Mouse (Mus musculus): ENCODE results near the gene Man1b1. TPM values are rescaled to one million over a fixed set of nuclear protein-coding genes. Genes with fewer than 3 reads are reported as not detected.

The Man1b1 gene
- polyA plus RNA-seq, 1 experiment from 2014 or later: 62.9 TPM

DNA sequence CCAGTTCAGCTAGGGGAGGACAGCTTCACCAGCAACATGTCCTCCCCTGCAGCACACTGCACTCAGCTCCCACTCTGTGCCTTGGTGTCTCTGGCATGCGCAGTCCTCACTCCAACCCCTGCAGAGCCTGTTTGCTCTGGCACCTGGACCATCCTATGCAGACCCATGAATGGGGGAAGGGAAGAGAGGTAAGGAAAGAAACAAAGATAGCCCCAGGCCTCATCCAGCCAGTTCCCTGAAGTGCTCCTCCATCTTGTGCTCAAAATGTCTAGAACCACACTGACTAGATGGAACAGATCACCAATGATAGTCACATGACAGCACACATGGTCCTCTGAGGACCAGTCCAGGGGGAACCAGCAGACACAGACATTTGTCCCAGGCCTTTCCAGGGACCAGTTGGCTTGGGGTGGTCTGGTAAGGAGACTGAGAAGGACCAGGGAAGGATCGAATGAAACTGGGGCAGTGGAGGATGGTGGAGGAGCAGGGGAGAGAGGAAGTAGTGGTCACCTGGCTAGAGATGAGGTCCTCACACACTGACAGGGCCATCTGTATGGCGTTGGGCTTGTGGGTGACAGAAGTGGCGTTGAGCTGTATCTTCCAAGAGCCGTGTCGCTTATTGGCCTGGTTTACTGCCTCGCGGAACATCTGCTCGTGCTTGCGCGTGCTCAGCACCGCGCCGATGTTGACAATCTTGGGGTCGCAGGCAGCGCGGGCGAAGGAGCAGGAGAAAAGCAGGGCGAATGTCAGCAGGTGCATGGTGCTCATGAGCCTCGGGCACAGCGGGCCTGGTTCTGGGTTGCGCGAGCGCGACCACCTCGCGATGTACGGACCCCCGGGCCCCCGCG lies 13.8 kb upstream of the Man1b1 start:
- H3K4me3 ChIP-seq (ENCODE audit: low read depth, low read length): peak overlapping the region; percentile 34
- ATAC-seq (replicated peaks; ENCODE audit: low FRiP score): no peak
- 7% methylated on average over 31 of the region's 31 CpGs for WGBS

DNA sequence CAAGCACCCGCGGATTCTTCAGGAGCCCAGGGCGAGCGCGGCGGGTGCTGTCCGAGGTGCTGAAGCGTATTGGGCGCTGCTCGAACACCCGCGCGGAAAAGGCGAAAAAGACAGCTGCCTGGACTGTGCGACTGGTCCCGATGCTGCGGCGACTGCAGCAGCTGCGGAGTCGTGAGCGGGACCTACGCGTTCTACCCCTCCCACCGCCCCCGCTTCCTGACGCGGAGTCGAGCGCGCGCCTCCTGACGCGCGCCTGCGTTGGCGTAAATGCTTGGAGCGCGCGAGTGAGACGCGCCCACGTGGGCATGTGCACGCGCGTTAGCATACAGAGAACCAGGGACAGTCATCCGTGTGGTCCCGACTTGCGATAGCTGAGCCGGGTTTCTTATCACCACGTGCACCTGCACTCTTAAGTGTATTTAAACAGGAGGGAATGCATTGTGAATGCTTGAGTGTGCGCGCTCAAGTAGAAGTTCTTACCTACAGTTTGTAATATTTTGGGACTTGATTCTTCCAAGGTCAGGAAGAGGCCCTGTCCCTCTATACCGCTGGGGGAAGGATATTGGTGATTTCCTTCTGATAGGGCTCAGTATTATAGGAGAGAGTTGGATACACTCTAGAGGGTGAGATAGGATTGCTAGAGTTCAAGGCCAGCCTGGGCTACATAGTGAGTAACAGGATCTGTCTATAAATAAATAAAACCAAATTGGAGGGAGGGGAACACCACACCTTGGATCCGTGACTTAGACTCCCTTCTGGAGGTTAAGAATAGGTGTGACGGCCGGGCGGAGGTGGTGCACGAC lies 13.0 kb upstream of the Man1b1 start, which contains the start of gene Grin1:
Gene Grin1 (minus strand): TSS at position 217 of the 803 bp plus-strand sequence.
- Histone ChIP-seq H3K27ac (ENCODE audit: low read depth, low read length) (no peak within 1 kb of the TSS), H3K4me2 (peak within 1 kb of the TSS; percentile 58), H3K4me1 (replicated peaks; ENCODE audit: control insufficient read depth, insufficient read depth, low read length) (no peaks in the 10 kb centered on the region), H3K9ac (ENCODE audit: low read depth, low read length) (no peak within 1 kb of the TSS), H3K27me3 (replicated peaks; ENCODE audit: control insufficient read depth, insufficient read depth, low read length) (peaks cover 58% of the 10 kb centered on the region), H3K36me3 (ENCODE audit: control insufficient read depth, insufficient read depth, low read length) (no peaks in the 10 kb centered on the region), H3K4me3 (ENCODE audit: low read depth, low read length) (peak within 1 kb of the TSS; percentile 34), H3K9me3 (ENCODE audit: control insufficient read depth, low read length) (no peaks in the 10 kb centered on the region)
- peak; percentile 80 for DNase-seq (ENCODE audit: low spot score)
- 10% methylated on average over 58 of the region's 58 CpGs for WGBS
- peak; percentile 47 for ATAC-seq (replicated peaks; ENCODE audit: low FRiP score)

More for the DNA sequence above, 13.8 kb upstream of the Man1b1 start:
- DNase-seq (ENCODE audit: low spot score): no peak
- Histone ChIP-seq H3K9ac (ENCODE audit: low read depth, low read length) (no peak overlapping the region), H3K4me2 (peak overlapping the region; percentile 58), H3K27me3 (replicated peaks; ENCODE audit: control insufficient read depth, insufficient read depth, low read length) (peaks cover 65% of the 10 kb centered on the region), H3K4me1 (replicated peaks; ENCODE audit: control insufficient read depth, insufficient read depth, low read length) (no peaks in the 10 kb centered on the region), H3K9me3 (ENCODE audit: control insufficient read depth, low read length) (no peaks in the 10 kb centered on the region), H3K27ac (ENCODE audit: low read depth, low read length) (no peak overlapping the region), H3K36me3 (ENCODE audit: control insufficient read depth, insufficient read depth, low read length) (no peaks in the 10 kb centered on the region)

DNA sequence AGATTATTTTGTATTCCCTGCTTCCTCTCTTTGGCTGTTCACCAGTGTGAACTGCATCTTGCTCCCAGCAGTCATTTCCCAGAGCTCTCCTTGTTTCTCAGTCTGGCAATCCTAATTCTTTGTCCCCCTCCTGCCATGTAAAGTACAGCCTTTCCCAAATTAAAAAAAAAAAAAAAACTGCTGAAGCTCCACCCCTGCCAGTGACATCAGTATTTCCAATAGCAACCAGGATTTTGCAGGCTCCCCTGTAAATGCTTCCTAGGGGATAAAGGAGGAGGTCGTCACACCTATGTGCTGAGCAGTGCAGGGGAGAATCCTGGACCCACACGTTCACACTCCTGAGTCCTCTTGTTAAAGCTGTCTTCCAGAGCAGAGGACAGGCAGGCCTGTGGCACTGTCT lies 12.1 kb upstream of the Man1b1 start:
- H3K9ac ChIP-seq (ENCODE audit: low read depth, low read length): no peak overlapping the region
- H3K9me3 ChIP-seq (ENCODE audit: control insufficient read depth, low read length): no peaks in the 10 kb centered on the region
- H3K36me3 ChIP-seq (ENCODE audit: control insufficient read depth, insufficient read depth, low read length): no peaks in the 10 kb centered on the region
- H3K4me3 ChIP-seq (ENCODE audit: low read depth, low read length): no peak overlapping the region
- no peak overlapping the region for H3K4me2 ChIP-seq
- H3K27me3 ChIP-seq (replicated peaks; ENCODE audit: control insufficient read depth, insufficient read depth, low read length): peaks cover 58% of the 10 kb centered on the region
- 31% methylated on average over 2 of the region's 2 CpGs for WGBS
- ATAC-seq (replicated peaks; ENCODE audit: low FRiP score) (no peak), DNase-seq (ENCODE audit: low spot score) (no peak)
- H3K4me1 ChIP-seq (replicated peaks; ENCODE audit: control insufficient read depth, insufficient read depth, low read length): no peaks in the 10 kb centered on the region
- no peak overlapping the region for H3K27ac ChIP-seq (ENCODE audit: low read depth, low read length)

DNA sequence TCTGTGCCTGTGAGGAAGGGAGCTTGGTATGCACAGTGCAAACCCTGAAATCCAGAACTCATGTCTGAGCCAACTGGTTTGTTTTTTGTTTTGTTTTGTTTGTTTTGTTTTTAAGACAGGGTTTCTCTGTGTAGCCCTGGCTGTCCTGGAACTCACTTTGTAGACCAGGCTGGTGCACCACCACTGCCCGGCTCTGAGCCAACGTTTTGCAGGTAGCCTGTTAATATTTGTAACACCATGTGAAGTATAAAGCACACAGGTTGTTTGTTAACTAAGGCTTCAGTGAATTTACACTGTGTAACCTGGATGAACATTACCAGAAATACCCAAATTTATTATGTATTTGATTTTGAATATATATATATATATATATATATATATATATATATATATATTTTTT lies 6.1 kb upstream of the Man1b1 start:
- ATAC-seq (replicated peaks; ENCODE audit: low FRiP score) (no peak), DNase-seq (ENCODE audit: low spot score) (no peak)
- 69% methylated on average over 2 of the region's 2 CpGs for WGBS
- no peaks in the 10 kb centered on the region for H3K9me3 ChIP-seq (ENCODE audit: control insufficient read depth, low read length)
- no peak overlapping the region for H3K4me3 ChIP-seq (ENCODE audit: low read depth, low read length)
- H3K27me3 ChIP-seq (replicated peaks; ENCODE audit: control insufficient read depth, insufficient read depth, low read length): peaks cover 9% of the 10 kb centered on the region; the same call in 1 of the 2 replicates
- peaks cover under 1% of the 10 kb centered on the region for H3K4me1 ChIP-seq (replicated peaks; ENCODE audit: control insufficient read depth, insufficient read depth, low read length)
- H3K4me2 ChIP-seq: no peak overlapping the region
- H3K9ac ChIP-seq (ENCODE audit: low read depth, low read length): no peak overlapping the region
- no peaks in the 10 kb centered on the region for H3K36me3 ChIP-seq (ENCODE audit: control insufficient read depth, insufficient read depth, low read length)
- no peak overlapping the region for H3K27ac ChIP-seq (ENCODE audit: low read depth, low read length)

DNA sequence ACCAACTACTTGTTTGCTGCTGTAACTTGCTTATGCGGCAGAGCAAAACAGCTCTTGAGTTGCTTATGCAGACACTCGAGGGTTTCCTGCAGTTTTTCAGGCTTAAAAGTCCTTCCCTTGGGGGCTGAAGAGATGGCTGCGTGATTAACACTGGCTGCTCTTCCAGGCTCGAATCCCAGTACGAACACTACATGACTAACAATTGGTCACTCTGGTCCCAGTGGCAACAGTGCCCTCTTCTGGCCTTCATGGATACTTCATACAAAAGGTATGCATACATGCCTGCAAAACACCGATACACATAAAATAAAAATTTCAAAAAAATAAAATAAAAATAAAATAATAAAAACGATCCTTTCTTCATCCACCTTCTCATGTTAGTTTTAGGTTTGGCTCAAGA lies 3.7 kb upstream of the Man1b1 start:
- Histone ChIP-seq H3K9me3 (ENCODE audit: control insufficient read depth, low read length) (no peaks in the 10 kb centered on the region), H3K9ac (ENCODE audit: low read depth, low read length) (no peak overlapping the region), H3K4me2 (no peak overlapping the region), H3K4me1 (replicated peaks; ENCODE audit: control insufficient read depth, insufficient read depth, low read length) (peaks cover 9% of the 10 kb centered on the region), H3K27me3 (replicated peaks; ENCODE audit: control insufficient read depth, insufficient read depth, low read length) (no peaks in the 10 kb centered on the region), H3K36me3 (ENCODE audit: control insufficient read depth, insufficient read depth, low read length) (no peaks in the 10 kb centered on the region), H3K27ac (ENCODE audit: low read depth, low read length) (no peak overlapping the region), H3K4me3 (ENCODE audit: low read depth, low read length) (no peak overlapping the region)
- DNase-seq (ENCODE audit: low spot score) (no peak), ATAC-seq (replicated peaks; ENCODE audit: low FRiP score) (no peak)
- 36% methylated on average over 7 of the region's 7 CpGs for WGBS

DNA sequence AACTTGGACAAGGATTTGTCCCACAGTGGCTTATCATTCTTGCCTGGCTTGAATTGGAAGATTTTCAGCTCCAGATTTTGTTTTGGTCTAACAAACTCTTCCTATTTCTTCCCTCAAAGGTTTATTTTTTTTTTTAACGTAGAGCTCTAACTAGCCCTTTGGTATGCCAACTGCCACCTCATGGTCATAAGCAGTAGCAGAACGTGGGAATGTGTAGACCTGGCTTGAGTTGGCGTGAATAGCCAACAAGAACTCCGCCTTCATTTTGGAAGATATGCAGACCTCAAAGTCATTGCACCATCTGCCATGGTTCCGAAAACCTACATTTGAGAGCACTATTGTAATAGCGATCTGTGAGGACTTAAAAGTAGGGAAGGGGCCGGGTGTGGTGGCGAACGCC lies 668 bp upstream of the Man1b1 start:
- Histone ChIP-seq H3K36me3 (ENCODE audit: control insufficient read depth, insufficient read depth, low read length) (peaks cover 14% of the 10 kb centered on the region), H3K27ac (ENCODE audit: low read depth, low read length) (no peak overlapping the region), H3K9me3 (ENCODE audit: control insufficient read depth, low read length) (no peaks in the 10 kb centered on the region), H3K4me2 (peak overlapping the region; percentile 75), H3K27me3 (replicated peaks; ENCODE audit: control insufficient read depth, insufficient read depth, low read length) (no peaks in the 10 kb centered on the region), H3K4me3 (ENCODE audit: low read depth, low read length) (peak overlapping the region; percentile 88), H3K4me1 (replicated peaks; ENCODE audit: control insufficient read depth, insufficient read depth, low read length) (peaks cover 13% of the 10 kb centered on the region), H3K9ac (ENCODE audit: low read depth, low read length) (peak overlapping the region; percentile 91)
- WGBS: 45% methylated on average over 9 of the region's 9 CpGs
- DNase-seq (ENCODE audit: low spot score) (no peak), ATAC-seq (replicated peaks; ENCODE audit: low FRiP score) (no peak)

DNA sequence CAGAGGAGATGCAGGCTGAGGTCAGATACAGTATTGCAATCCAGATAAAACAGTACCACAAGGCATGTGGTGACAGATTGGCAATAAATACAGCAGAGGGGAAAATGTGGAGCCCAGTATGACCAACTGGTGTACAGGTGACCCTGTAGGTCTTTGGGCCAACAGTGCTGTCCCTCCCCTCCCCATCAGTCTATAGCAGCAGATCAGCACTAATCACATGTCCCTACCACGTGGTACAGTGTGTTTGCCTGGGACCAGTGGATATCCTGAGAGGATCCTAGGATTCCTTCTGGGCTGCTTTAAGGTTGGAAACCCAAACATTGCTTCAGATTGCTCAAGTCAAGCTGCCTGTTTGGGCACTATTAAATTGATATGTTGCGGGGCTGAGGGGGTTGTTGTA lies 1.4 kb downstream of the Man1b1 start:
- H3K4me1 ChIP-seq (replicated peaks; ENCODE audit: control insufficient read depth, insufficient read depth, low read length): peaks cover 13% of the 10 kb centered on the region
- no peak overlapping the region for H3K27ac ChIP-seq (ENCODE audit: low read depth, low read length)
- ATAC-seq (replicated peaks; ENCODE audit: low FRiP score) (no peak), DNase-seq (ENCODE audit: low spot score) (no peak)
- H3K9me3 ChIP-seq (ENCODE audit: control insufficient read depth, low read length): no peaks in the 10 kb centered on the region
- WGBS: 76% methylated on average over 2 of the region's 2 CpGs
- H3K27me3 ChIP-seq (replicated peaks; ENCODE audit: control insufficient read depth, insufficient read depth, low read length): no peaks in the 10 kb centered on the region
- peak overlapping the region; percentile 97 for H3K4me2 ChIP-seq
- H3K9ac ChIP-seq (ENCODE audit: low read depth, low read length): peak overlapping the region; percentile 91
- H3K36me3 ChIP-seq (ENCODE audit: control insufficient read depth, insufficient read depth, low read length): peaks cover 26% of the 10 kb centered on the region
- peak overlapping the region; percentile 88 for H3K4me3 ChIP-seq (ENCODE audit: low read depth, low read length)

DNA sequence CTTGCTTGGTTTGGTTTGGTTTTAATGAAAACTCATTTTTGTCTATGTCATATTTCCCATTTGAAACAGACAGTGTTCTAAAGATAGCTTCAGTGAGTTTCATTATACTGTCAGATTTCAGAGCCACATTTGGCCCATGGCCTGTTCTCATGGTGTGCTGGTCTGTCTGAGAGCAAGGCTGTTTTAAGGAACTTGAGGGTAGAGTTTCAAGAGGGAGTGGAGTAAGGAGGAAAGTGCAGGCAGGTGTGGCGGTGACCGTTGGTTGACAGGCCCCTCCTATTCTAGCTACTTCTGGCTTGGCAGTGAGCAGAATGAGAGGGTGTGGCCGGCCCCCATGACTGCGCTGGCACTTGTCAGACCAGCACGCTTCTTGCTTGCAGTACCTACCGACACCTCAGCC lies 6.2 kb downstream of the Man1b1 start:
- H3K4me1 ChIP-seq (replicated peaks; ENCODE audit: control insufficient read depth, insufficient read depth, low read length): peaks cover 6% of the 10 kb centered on the region
- no peak overlapping the region for H3K9ac ChIP-seq (ENCODE audit: low read depth, low read length)
- H3K27me3 ChIP-seq (replicated peaks; ENCODE audit: control insufficient read depth, insufficient read depth, low read length): no peaks in the 10 kb centered on the region
- no peak overlapping the region for H3K4me3 ChIP-seq (ENCODE audit: low read depth, low read length)
- peaks cover 35% of the 10 kb centered on the region for H3K36me3 ChIP-seq (ENCODE audit: control insufficient read depth, insufficient read depth, low read length)
- DNase-seq (ENCODE audit: low spot score): no peak
- no peaks in the 10 kb centered on the region for H3K9me3 ChIP-seq (ENCODE audit: control insufficient read depth, low read length)
- no peak overlapping the region for H3K4me2 ChIP-seq
- WGBS: 91% methylated on average over 6 of the region's 6 CpGs
- no peak for ATAC-seq (replicated peaks; ENCODE audit: low FRiP score)
- H3K27ac ChIP-seq (ENCODE audit: low read depth, low read length): no peak overlapping the region

Measured in liver, embryonic 11.5 days (tissue).